Mouse (Mus musculus) MEL (cell line): Measurements from ENCODE around the gene Atic.

ENCODE experiments used
- EP300 ChIP-seq, 2 experiments: IDR thresholded peaks; 2 replicates each; pipeline ENCODE4 v1.6.1; 2011; ENCODE audit warnings: improper control_type of control experiment in 2 of 2, low read length in 2 of 2, low read depth in 1 of 2, mild to moderate bottlenecking in 1 of 2
- POLR2A ChIP-seq, 2 experiments: IDR thresholded peaks; 2 replicates each; pipeline ENCODE4 v1.6.1; 2011 to 2012; ENCODE audit warnings: low read length in 2 of 2, mild to moderate bottlenecking in 2 of 2, control low read depth in 1 of 2, improper control_type of control experiment in 1 of 2, low read depth in 1 of 2, moderate library complexity in 1 of 2; ENCODE audit not compliant: control insufficient read depth in 1 of 2, insufficient read depth in 1 of 2, poor library complexity in 1 of 2
- POLR2AphosphoS5 ChIP-seq: IDR thresholded peaks from 2 replicates; pipeline ENCODE4 v1.6.1; 2012; ENCODE audit warnings: low read depth, borderline replicate concordance, mild to moderate bottlenecking, inconsistent platforms, low read length, moderate library complexity, mixed read lengths
- RAD21 ChIP-seq: IDR thresholded peaks from 2 replicates; pipeline ENCODE4 v1.6.1; 2011; ENCODE audit warnings: mild to moderate bottlenecking, low read depth, low read length, improper control_type of control experiment
- TCF12 ChIP-seq: IDR thresholded peaks from 2 replicates; pipeline ENCODE4 v1.6.1; 2014; ENCODE audit warnings: low read depth, mild to moderate bottlenecking, inconsistent platforms, low read length, improper control_type of control experiment, moderate library complexity

- TF ChIP-seq EP300 (IDR thresholded peaks at IDR 0.05; ENCODE audit: low read depth in 1 of 2, low read length in 2 of 2) (no peak), TCF12 (no peak), POLR2A (IDR thresholded peaks at IDR 0.05; ENCODE audit: control insufficient read depth in 1 of 2, insufficient read depth in 1 of 2, low read depth in 1 of 2, low read length in 2 of 2, poor library complexity in 1 of 2) (no peak), RAD21 (no peak), POLR2AphosphoS5 (no peak)
Observed at GRCm38 (mm10) chr1:71583900-71584299, 26.9 kb downstream of the Atic start.
